Mouse (Mus musculus): Measurements from ENCODE around the gene Ccno. TPM values are rescaled to one million over a fixed set of nuclear protein-coding genes. Genes with fewer than 3 reads are reported as not detected.

Ccno gene
- 0.12 and 0.50 TPM in 2 replicates for polyA plus RNA-seq (2014; fragmentation: Nextera tagmentation; extraction: Ambion mirVana)

- peaks cover 19% of the 10 kb centered on the region for H3K4me1 ChIP-seq (ENCODE audit: control insufficient read depth, insufficient read depth, low read length)
- no peaks in the 10 kb centered on the region for H3K9me3 ChIP-seq (ENCODE audit: control insufficient read depth, low read length)
- under 1% methylated on average over 38 of the region's 47 CpGs for WGBS
- H3K4me3 ChIP-seq (ENCODE audit: low read depth, low read length): peak within 1 kb of the TSS; percentile 42
- no peak within 1 kb of the TSS for H3K27ac ChIP-seq (ENCODE audit: low read depth, low read length)
- H3K27me3 ChIP-seq (ENCODE audit: control insufficient read depth, insufficient read depth, low read length): peaks cover 66% of the 10 kb centered on the region
- peak within 1 kb of the TSS; percentile 31; the same call in 1 of the 2 replicates for H3K9ac ChIP-seq (ENCODE audit: low read length)
- H3K36me3 ChIP-seq (ENCODE audit: control insufficient read depth, insufficient read depth, low read length): no peaks in the 10 kb centered on the region
- H3K4me2 ChIP-seq (ENCODE audit: low read depth): peak within 1 kb of the TSS; percentile 96
- ATAC-seq (ENCODE audit: insufficient read depth, low FRiP score, low TSS enrichment): peak; percentile 90
- peak; percentile 93 for DNase-seq (ENCODE audit: low spot score)
Measured at GRCm38 (mm10) chr13:112987532-112987943, at the start of gene Ccno. Ccno (plus strand) TSS chr13:112987802.

- Histone ChIP-seq H3K27me3 (ENCODE audit: control insufficient read depth, insufficient read depth, low read length) (no peaks in the 10 kb centered on the region), H3K4me2 (ENCODE audit: low read depth) (no peak overlapping the region), H3K9me3 (ENCODE audit: control insufficient read depth, low read length) (no peaks in the 10 kb centered on the region), H3K4me1 (ENCODE audit: control insufficient read depth, insufficient read depth, low read length) (no peaks in the 10 kb centered on the region), H3K36me3 (ENCODE audit: control insufficient read depth, insufficient read depth, low read length) (peaks cover 5% of the 10 kb centered on the region; the same call in 1 of the 2 replicates), H3K27ac (ENCODE audit: low read depth, low read length) (no peak overlapping the region), H3K9ac (ENCODE audit: low read length) (no peak overlapping the region), H3K4me3 (ENCODE audit: low read depth, low read length) (no peak overlapping the region)
- WGBS: 93% methylated on average over 8 of the region's 8 CpGs
- DNase-seq (ENCODE audit: low spot score) (no peak), ATAC-seq (ENCODE audit: insufficient read depth, low FRiP score, low TSS enrichment) (no peak)
Measured at GRCm38 (mm10) chr13:112938130-112938529, 49.5 kb upstream of the Ccno start.

GRCm38 (mm10) chr13:112941879-112942330 lies 45.7 kb upstream of the Ccno start:
- Histone ChIP-seq H3K9ac (ENCODE audit: low read length) (no peak overlapping the region), H3K4me1 (ENCODE audit: control insufficient read depth, insufficient read depth, low read length) (no peaks in the 10 kb centered on the region), H3K4me3 (ENCODE audit: low read depth, low read length) (no peak overlapping the region), H3K36me3 (ENCODE audit: control insufficient read depth, insufficient read depth, low read length) (peaks cover 9% of the 10 kb centered on the region), H3K27me3 (ENCODE audit: control insufficient read depth, insufficient read depth, low read length) (no peaks in the 10 kb centered on the region), H3K4me2 (ENCODE audit: low read depth) (no peak overlapping the region), H3K9me3 (ENCODE audit: control insufficient read depth, low read length) (no peaks in the 10 kb centered on the region), H3K27ac (ENCODE audit: low read depth, low read length) (no peak overlapping the region)
- 58% methylated on average over 15 of the region's 15 CpGs for WGBS
- ATAC-seq (ENCODE audit: insufficient read depth, low FRiP score, low TSS enrichment): no peak
- DNase-seq (ENCODE audit: low spot score): no peak

- H3K36me3 ChIP-seq (ENCODE audit: control insufficient read depth, insufficient read depth, low read length): peaks cover 14% of the 10 kb centered on the region
- no peak overlapping the region for H3K27ac ChIP-seq (ENCODE audit: low read depth, low read length)
- WGBS: 96% methylated on average over 9 of the region's 9 CpGs
- H3K4me3 ChIP-seq (ENCODE audit: low read depth, low read length): no peak overlapping the region
- no peaks in the 10 kb centered on the region for H3K4me1 ChIP-seq (ENCODE audit: control insufficient read depth, insufficient read depth, low read length)
- H3K27me3 ChIP-seq (ENCODE audit: control insufficient read depth, insufficient read depth, low read length): no peaks in the 10 kb centered on the region
- H3K9ac ChIP-seq (ENCODE audit: low read length): no peak overlapping the region
- ATAC-seq (ENCODE audit: insufficient read depth, low FRiP score, low TSS enrichment) (no peak), DNase-seq (ENCODE audit: low spot score) (no peak)
- H3K4me2 ChIP-seq (ENCODE audit: low read depth): no peak overlapping the region
- no peaks in the 10 kb centered on the region for H3K9me3 ChIP-seq (ENCODE audit: control insufficient read depth, low read length)
Measured at GRCm38 (mm10) chr13:112945312-112945711, 42.3 kb upstream of the Ccno start.

GRCm38 (mm10) chr13:112945900-112946299 lies 41.7 kb upstream of the Ccno start:
- Histone ChIP-seq H3K36me3 (ENCODE audit: control insufficient read depth, insufficient read depth, low read length) (peaks cover 14% of the 10 kb centered on the region), H3K9ac (ENCODE audit: low read length) (no peak overlapping the region), H3K27me3 (ENCODE audit: control insufficient read depth, insufficient read depth, low read length) (no peaks in the 10 kb centered on the region), H3K4me2 (ENCODE audit: low read depth) (no peak overlapping the region), H3K4me1 (ENCODE audit: control insufficient read depth, insufficient read depth, low read length) (no peaks in the 10 kb centered on the region), H3K27ac (ENCODE audit: low read depth, low read length) (no peak overlapping the region), H3K4me3 (ENCODE audit: low read depth, low read length) (no peak overlapping the region), H3K9me3 (ENCODE audit: control insufficient read depth, low read length) (no peaks in the 10 kb centered on the region)
- no peak for ATAC-seq (ENCODE audit: insufficient read depth, low FRiP score, low TSS enrichment)
- 88% methylated on average over 6 of the region's 6 CpGs for WGBS
- no peak for DNase-seq (ENCODE audit: low spot score)

- peaks cover 13% of the 10 kb centered on the region for H3K36me3 ChIP-seq (ENCODE audit: control insufficient read depth, insufficient read depth, low read length)
- H3K4me2 ChIP-seq (ENCODE audit: low read depth): no peak overlapping the region
- no peak overlapping the region for H3K4me3 ChIP-seq (ENCODE audit: low read depth, low read length)
- H3K4me1 ChIP-seq (ENCODE audit: control insufficient read depth, insufficient read depth, low read length): no peaks in the 10 kb centered on the region
- no peak overlapping the region for H3K9ac ChIP-seq (ENCODE audit: low read length)
- 91% methylated on average over 8 of the region's 8 CpGs for WGBS
- H3K27me3 ChIP-seq (ENCODE audit: control insufficient read depth, insufficient read depth, low read length): no peaks in the 10 kb centered on the region
- DNase-seq (ENCODE audit: low spot score): no peak
- ATAC-seq (ENCODE audit: insufficient read depth, low FRiP score, low TSS enrichment): no peak
- H3K9me3 ChIP-seq (ENCODE audit: control insufficient read depth, low read length): no peaks in the 10 kb centered on the region
- no peak overlapping the region for H3K27ac ChIP-seq (ENCODE audit: low read depth, low read length)
Measured at GRCm38 (mm10) chr13:112954067-112954466, 33.5 kb upstream of the Ccno start.

GRCm38 (mm10) chr13:112963081-112963480 lies 24.5 kb upstream of the Ccno start:
- H3K4me1 ChIP-seq (ENCODE audit: control insufficient read depth, insufficient read depth, low read length): no peaks in the 10 kb centered on the region
- H3K4me3 ChIP-seq (ENCODE audit: low read depth, low read length): no peak overlapping the region
- no peak overlapping the region for H3K9ac ChIP-seq (ENCODE audit: low read length)
- H3K27me3 ChIP-seq (ENCODE audit: control insufficient read depth, insufficient read depth, low read length): no peaks in the 10 kb centered on the region
- no peak overlapping the region for H3K4me2 ChIP-seq (ENCODE audit: low read depth)
- 84% methylated on average over 5 of the region's 5 CpGs for WGBS
- no peak for DNase-seq (ENCODE audit: low spot score)
- peaks cover 9% of the 10 kb centered on the region for H3K36me3 ChIP-seq (ENCODE audit: control insufficient read depth, insufficient read depth, low read length)
- no peaks in the 10 kb centered on the region for H3K9me3 ChIP-seq (ENCODE audit: control insufficient read depth, low read length)
- no peak overlapping the region for H3K27ac ChIP-seq (ENCODE audit: low read depth, low read length)
- ATAC-seq (ENCODE audit: insufficient read depth, low FRiP score, low TSS enrichment): no peak

GRCm38 (mm10) chr13:112964421-112964820 lies 23.2 kb upstream of the Ccno start:
- peaks cover 8% of the 10 kb centered on the region for H3K36me3 ChIP-seq (ENCODE audit: control insufficient read depth, insufficient read depth, low read length)
- no peaks in the 10 kb centered on the region for H3K27me3 ChIP-seq (ENCODE audit: control insufficient read depth, insufficient read depth, low read length)
- H3K9me3 ChIP-seq (ENCODE audit: control insufficient read depth, low read length): no peaks in the 10 kb centered on the region
- ATAC-seq (ENCODE audit: insufficient read depth, low FRiP score, low TSS enrichment) (no peak), DNase-seq (ENCODE audit: low spot score) (no peak)
- H3K4me3 ChIP-seq (ENCODE audit: low read depth, low read length): no peak overlapping the region
- H3K4me2 ChIP-seq (ENCODE audit: low read depth): no peak overlapping the region
- no peak overlapping the region for H3K27ac ChIP-seq (ENCODE audit: low read depth, low read length)
- no peaks in the 10 kb centered on the region for H3K4me1 ChIP-seq (ENCODE audit: control insufficient read depth, insufficient read depth, low read length)
- no peak overlapping the region for H3K9ac ChIP-seq (ENCODE audit: low read length)
- 90% methylated on average over 12 of the region's 12 CpGs for WGBS

GRCm38 (mm10) chr13:112967267-112967666 lies 20.3 kb upstream of the Ccno start:
- H3K9ac ChIP-seq (ENCODE audit: low read length): no peak overlapping the region
- H3K4me1 ChIP-seq (ENCODE audit: control insufficient read depth, insufficient read depth, low read length): no peaks in the 10 kb centered on the region
- no peak overlapping the region for H3K27ac ChIP-seq (ENCODE audit: low read depth, low read length)
- no peak for ATAC-seq (ENCODE audit: insufficient read depth, low FRiP score, low TSS enrichment)
- H3K4me2 ChIP-seq (ENCODE audit: low read depth): no peak overlapping the region
- 92% methylated on average over 5 of the region's 5 CpGs for WGBS
- no peak for DNase-seq (ENCODE audit: low spot score)
- peaks cover 8% of the 10 kb centered on the region for H3K36me3 ChIP-seq (ENCODE audit: control insufficient read depth, insufficient read depth, low read length)
- no peak overlapping the region for H3K4me3 ChIP-seq (ENCODE audit: low read depth, low read length)
- no peaks in the 10 kb centered on the region for H3K9me3 ChIP-seq (ENCODE audit: control insufficient read depth, low read length)
- no peaks in the 10 kb centered on the region for H3K27me3 ChIP-seq (ENCODE audit: control insufficient read depth, insufficient read depth, low read length)
